Mouse (Mus musculus) C2C12 (cell line): Measurements from ENCODE around the gene Ndst2.

Source experiments
- CTCF ChIP-seq: IDR thresholded peaks from one replicate; pipeline ENCODE4 v1.5.1; 2011; ENCODE audit not compliant: control insufficient read depth, insufficient read depth, insufficient read length
- FOSL1 ChIP-seq: IDR thresholded peaks from one replicate; pipeline ENCODE4 v1.8.0; 2011; ENCODE audit warnings: mild to moderate bottlenecking, low read length; ENCODE audit not compliant: poor library complexity, insufficient read depth, severe bottlenecking
- MAX ChIP-seq: IDR thresholded peaks from one replicate; pipeline ENCODE4 v1.6.1; 2011; ENCODE audit warnings: mild to moderate bottlenecking, control low read depth
- MYOG ChIP-seq: IDR thresholded peaks from one replicate; pipeline ENCODE4 v1.6.1; 2011; ENCODE audit not compliant: control insufficient read depth, insufficient read length; ENCODE audit errors: extremely low read depth
- USF1 ChIP-seq: IDR thresholded peaks from one replicate; pipeline ENCODE4 v1.6.1; 2011; ENCODE audit warnings: low read depth, mild to moderate bottlenecking, control low read depth, moderate library complexity

DNA sequence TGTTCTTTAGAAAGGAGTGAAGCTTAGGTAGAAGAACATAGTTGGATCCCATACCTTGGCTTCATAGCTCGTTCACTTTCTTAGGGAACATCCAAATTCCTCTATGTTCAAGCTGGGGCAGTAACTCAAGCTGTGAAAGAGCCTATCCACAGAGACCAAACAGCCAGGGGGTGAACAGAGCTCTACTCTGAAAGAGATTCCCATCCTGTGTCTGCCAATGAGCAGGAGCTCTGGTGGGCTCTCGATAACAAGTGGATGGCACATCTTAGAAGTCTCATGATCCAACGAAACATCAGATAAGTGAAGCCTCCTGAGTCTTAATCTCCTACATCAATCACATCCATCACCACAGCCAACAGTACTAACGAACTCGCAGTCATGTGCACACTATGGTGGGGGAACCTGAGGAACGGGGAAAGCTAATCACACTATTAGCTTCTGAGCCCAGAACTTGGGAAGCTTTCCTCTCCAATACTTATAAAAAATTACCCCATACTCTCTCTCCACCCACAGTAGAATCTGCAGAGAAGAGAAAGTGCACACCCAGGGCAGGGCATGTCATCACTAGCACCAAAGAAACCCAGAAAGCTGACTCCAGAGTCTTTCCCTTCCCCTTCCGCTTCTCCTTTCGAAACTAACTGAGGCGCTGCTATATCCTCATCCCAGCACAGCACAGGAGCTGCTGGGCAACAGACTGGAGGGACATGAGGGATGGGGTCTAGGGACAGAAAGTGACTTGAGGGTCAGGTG lies 3.3 kb downstream of the Ndst2 start:
- no peak for TF ChIP-seq MYOG
- no peak for TF ChIP-seq CTCF
- TF ChIP-seq MAX = no peak
- TF ChIP-seq USF1 = no peak
- no peak for TF ChIP-seq FOSL1
